Mouse (Mus musculus): ENCODE data around the gene Foxn2.
"Not testable (repeated sequence)": the region's sequence is repeated elsewhere in the genome, so short reads cannot be mapped to it uniquely, and the experiment has no call there.

The Foxn2 gene

GRCm38 (mm10) chr17:88440285-88441000, at the start of gene Foxn2:
Gene Foxn2 (plus strand): TSS chr17:88440711.
- DNase-seq (ENCODE audit: low spot score) = peak; percentile 96

GRCm38 (mm10) chr17:88397501-88397900, 43.0 kb upstream of the Foxn2 start:
- DNase-seq (ENCODE audit: low spot score) = no peak

- DNase-seq (ENCODE audit: low spot score) = no peak
Measured at GRCm38 (mm10) chr17:88398090-88398489, 42.4 kb upstream of the Foxn2 start.

GRCm38 (mm10) chr17:88398854-88399253, 41.7 kb upstream of the Foxn2 start:
- DNase-seq (ENCODE audit: low spot score) = no peak

- DNase-seq (ENCODE audit: low spot score) = no peak
Measured at GRCm38 (mm10) chr17:88400122-88400521, 40.4 kb upstream of the Foxn2 start.

- no peak for DNase-seq (ENCODE audit: low spot score)
Measured at GRCm38 (mm10) chr17:88400702-88401475, 39.6 kb upstream of the Foxn2 start.

- DNase-seq (ENCODE audit: low spot score) = peak; percentile 82
Measured at GRCm38 (mm10) chr17:88403269-88403668, 37.2 kb upstream of the Foxn2 start.

- DNase-seq (ENCODE audit: low spot score) = no peak
Measured at GRCm38 (mm10) chr17:88404471-88404870, 36.0 kb upstream of the Foxn2 start.

- DNase-seq (ENCODE audit: low spot score) = peak; percentile 41
Measured at GRCm38 (mm10) chr17:88405076-88405475, 35.4 kb upstream of the Foxn2 start.

- no peak for DNase-seq (ENCODE audit: low spot score)
Measured at GRCm38 (mm10) chr17:88409706-88410105, 30.8 kb upstream of the Foxn2 start.

- no peak for DNase-seq (ENCODE audit: low spot score)
Measured at GRCm38 (mm10) chr17:88413155-88413836, 27.2 kb upstream of the Foxn2 start.

GRCm38 (mm10) chr17:88420426-88420825, 20.1 kb upstream of the Foxn2 start:
- DNase-seq (ENCODE audit: low spot score) = no peak

- no peak for DNase-seq (ENCODE audit: low spot score)
Measured at GRCm38 (mm10) chr17:88421246-88421645, 19.3 kb upstream of the Foxn2 start.

GRCm38 (mm10) chr17:88430719-88431118, 9.8 kb upstream of the Foxn2 start:
- DNase-seq (ENCODE audit: low spot score) = no peak

GRCm38 (mm10) chr17:88431486-88431885, 9.0 kb upstream of the Foxn2 start:
- DNase-seq (ENCODE audit: low spot score) = no peak

GRCm38 (mm10) chr17:88431987-88432386, 8.5 kb upstream of the Foxn2 start:
- DNase-seq (ENCODE audit: low spot score) = peak; percentile 12

- no peak for DNase-seq (ENCODE audit: low spot score)
Measured at GRCm38 (mm10) chr17:88435322-88435721, 5.2 kb upstream of the Foxn2 start.

- no peak for DNase-seq (ENCODE audit: low spot score)
Measured at GRCm38 (mm10) chr17:88436284-88436683, 4.2 kb upstream of the Foxn2 start.

GRCm38 (mm10) chr17:88436749-88437148, 3.8 kb upstream of the Foxn2 start:
- DNase-seq (ENCODE audit: low spot score) = not testable (repeated sequence)

- no peak for DNase-seq (ENCODE audit: low spot score)
Measured at GRCm38 (mm10) chr17:88437391-88437790, 3.1 kb upstream of the Foxn2 start.

GRCm38 (mm10) chr17:88439536-88440050, 918 bp upstream of the Foxn2 start:
- no peak for DNase-seq (ENCODE audit: low spot score)

- peak; percentile 47 for DNase-seq (ENCODE audit: low spot score)
Measured at GRCm38 (mm10) chr17:88441001-88441431, 505 bp downstream of the Foxn2 start.
